Mouse (Mus musculus): ENCODE data around the gene Gm28043. TPM values are rescaled to one million over a fixed set of nuclear protein-coding genes. Genes with fewer than 3 reads are reported as not detected.

Gene Gm28043
- polyA plus RNA-seq, 1 experiment from 2014 or later: 0.70 TPM

DNA sequence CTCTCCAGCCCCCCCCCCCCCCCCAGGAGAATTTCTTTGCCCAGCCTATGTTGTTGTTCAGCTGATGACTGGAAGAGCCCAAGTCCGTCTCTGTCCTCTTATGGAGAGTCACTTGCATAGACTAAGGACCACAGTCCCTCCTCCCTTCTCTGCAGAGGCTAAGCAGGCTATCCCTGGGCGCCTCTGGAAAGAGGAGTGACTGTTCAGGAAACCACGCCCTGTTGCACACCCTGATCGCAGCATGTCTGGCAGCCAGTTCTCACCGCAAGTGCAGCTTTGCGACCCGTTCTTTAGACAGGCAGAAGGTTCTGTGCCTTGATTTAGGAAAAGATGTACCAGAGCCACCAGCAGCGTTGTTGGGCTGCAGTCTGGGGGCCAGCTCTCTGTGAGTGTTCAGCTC lies 23.2 kb downstream of the Gm28043 start:
- WGBS (ENCODE audit: missing documents): 82% methylated on average over 8 of the region's 8 CpGs
- Histone ChIP-seq H3K4me3 (ENCODE audit: inconsistent target) (no peak overlapping the region), H3K27ac (no peak overlapping the region), H3K79me2 (ENCODE audit: inconsistent target) (no peaks in the 10 kb centered on the region), H3K36me3 (ENCODE audit: inconsistent target) (peaks cover 52% of the 10 kb centered on the region)

DNA sequence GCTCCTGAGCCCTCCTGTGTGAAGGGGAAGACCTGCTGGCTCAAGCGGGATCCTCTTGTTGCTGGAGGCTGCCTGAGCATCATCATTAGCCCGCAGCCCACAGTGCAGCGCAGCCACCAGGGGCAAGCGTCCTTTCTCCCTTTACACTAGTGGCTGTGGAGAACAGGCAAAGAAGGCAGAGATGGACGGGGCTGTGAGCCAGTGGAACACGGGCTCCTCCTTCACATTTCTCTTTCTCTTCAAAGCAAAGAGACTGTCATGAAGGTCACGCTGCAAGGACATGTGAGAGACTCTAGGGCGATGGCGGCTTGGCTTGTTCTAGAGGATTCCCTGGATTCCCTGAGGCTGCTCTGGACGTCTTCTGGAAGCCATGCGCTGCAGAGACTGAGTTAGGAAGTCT lies 26.3 kb downstream of the Gm28043 start:
- Histone ChIP-seq H3K27ac (no peak overlapping the region), H3K79me2 (ENCODE audit: inconsistent target) (no peaks in the 10 kb centered on the region), H3K4me3 (ENCODE audit: inconsistent target) (no peak overlapping the region), H3K36me3 (ENCODE audit: inconsistent target) (peaks cover 30% of the 10 kb centered on the region)
- 94% methylated on average over 11 of the region's 11 CpGs for WGBS (ENCODE audit: missing documents)

DNA sequence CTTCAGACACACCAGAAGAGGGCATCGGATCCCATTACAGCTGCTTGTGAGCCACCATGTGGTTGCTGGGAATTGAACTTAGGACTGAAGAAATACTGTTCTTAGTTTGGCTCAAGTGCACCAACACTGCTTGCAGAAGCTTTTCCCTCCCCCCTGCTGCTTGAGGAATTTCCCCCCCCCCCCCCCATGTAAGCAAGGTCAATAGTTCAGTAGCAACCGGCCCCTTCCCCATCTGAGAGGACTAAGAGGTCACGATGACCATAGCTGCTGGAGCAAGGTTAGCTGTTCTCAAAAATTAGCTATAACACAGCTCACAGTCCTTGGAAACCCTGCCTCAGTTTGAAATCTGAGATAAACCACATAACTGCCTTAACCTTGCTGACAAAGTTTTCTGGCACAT lies 27.5 kb downstream of the Gm28043 start:
- H3K4me3 ChIP-seq (ENCODE audit: inconsistent target): no peak overlapping the region
- H3K27ac ChIP-seq: no peak overlapping the region
- 100% methylated on average over 3 of the region's 3 CpGs for WGBS (ENCODE audit: missing documents)
- H3K36me3 ChIP-seq (ENCODE audit: inconsistent target): peaks cover 20% of the 10 kb centered on the region
- H3K79me2 ChIP-seq (ENCODE audit: inconsistent target): no peaks in the 10 kb centered on the region

DNA sequence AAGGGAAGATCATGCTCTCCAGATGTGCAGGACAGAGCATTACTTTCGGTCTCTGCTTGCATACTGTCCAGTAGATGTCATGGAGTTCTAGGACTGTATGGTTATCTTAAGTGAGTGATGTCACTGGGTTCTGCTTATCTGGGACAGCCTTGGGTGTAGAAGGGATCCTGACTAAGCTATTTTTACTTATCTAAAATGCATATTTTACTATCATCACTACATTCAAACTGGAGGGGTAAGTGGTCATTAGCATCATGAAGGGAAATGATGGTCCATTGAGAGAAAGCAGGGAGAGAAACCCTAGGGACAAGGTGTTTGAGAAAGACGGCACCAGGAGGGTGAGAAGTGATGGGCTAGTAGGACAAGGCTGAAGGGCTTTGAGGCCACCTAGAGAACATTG lies 43.6 kb downstream of the Gm28043 start:
- H3K79me2 ChIP-seq (ENCODE audit: inconsistent target): peaks cover 26% of the 10 kb centered on the region
- no peak overlapping the region for H3K27ac ChIP-seq
- WGBS (ENCODE audit: missing documents): 87% methylated on average over 2 of the region's 2 CpGs
- 0 out of 2 replicates have a peak, but pooled peaks cover 5% of the 10 kb centered on the region for H3K36me3 ChIP-seq (ENCODE audit: inconsistent target)
- H3K4me3 ChIP-seq (ENCODE audit: inconsistent target): no peak overlapping the region

DNA sequence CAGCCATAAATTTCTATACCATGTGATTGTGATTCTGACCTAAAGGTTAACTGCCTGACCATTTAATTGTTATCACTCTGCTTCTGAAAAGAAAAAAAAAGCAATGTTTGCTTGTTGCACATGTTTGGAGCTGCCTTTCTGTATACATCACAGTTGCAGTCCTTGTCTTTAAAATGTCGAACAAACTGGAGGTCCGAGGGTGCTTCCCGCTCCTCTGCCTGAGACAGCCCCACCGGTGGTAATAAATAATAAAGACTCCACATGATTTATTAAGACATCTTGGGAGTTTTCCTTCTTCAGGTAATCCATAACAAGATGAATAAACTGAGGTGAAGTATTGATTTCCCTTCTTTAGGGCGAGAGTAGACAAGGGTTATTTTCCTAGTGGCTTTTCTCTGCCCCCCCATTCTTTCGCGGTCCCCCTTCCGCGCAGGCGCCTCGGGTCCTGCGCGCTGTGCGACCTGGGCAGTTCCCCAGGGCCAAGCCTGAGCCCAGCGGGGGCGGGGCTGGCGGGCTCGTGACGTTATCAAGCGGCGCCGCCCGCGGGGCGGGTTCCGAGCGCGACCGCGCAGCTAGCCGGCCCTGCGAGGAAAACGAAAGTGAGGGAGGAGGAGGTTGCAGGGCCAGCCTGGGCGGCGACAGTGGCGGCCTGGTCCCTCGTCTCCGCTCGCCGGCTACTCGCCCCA lies 45.5 kb downstream of the Gm28043 start, which contains the start of gene Cmtr1:
Gene Cmtr1 (plus strand): TSS at position 520 of the 686 bp plus-strand sequence.
- Histone ChIP-seq H3K36me3 (ENCODE audit: inconsistent target) (peaks cover 23% of the 10 kb centered on the region; the same call in 1 of the 2 replicates), H3K27ac (peak within 1 kb of the TSS; percentile 77), H3K79me2 (ENCODE audit: inconsistent target) (peaks cover 45% of the 10 kb centered on the region), H3K4me3 (ENCODE audit: inconsistent target) (peak within 1 kb of the TSS; percentile 93)
- 2% methylated on average over 40 of the region's 41 CpGs for WGBS (ENCODE audit: missing documents)

DNA sequence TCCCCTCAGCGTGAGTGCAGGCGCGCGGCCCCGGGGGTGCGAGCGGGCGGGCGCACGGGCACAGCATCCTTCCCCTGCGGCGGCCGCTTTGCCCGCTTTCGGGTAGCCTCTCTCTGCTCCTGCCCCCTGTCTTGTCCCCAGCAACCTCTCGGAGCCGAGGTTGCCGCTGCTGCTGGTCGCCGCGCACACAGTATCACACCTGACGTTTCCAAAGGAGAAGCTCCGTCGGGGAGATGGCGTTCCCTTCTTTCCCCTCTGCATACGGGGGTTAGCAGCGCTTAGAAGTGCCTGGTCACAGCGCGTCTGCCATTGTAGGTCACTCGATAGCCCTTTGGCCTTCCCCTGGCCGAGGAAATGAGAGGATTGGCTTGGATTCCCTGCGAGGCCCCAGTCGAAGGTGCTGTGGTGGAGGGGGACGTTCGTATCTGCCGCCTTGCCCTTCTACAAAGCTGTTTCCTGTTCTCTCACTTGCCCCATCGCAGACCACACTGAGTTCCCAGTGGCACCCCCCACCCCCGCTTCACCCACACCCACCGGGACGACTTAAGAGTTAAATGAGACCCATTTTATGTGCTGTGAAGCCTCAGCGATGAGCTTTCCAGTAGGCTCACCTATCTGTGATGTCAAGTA lies 46.2 kb downstream of the Gm28043 start:
- peak overlapping the region; percentile 77 for H3K27ac ChIP-seq
- H3K4me3 ChIP-seq (ENCODE audit: inconsistent target): peak overlapping the region; percentile 93
- H3K79me2 ChIP-seq (ENCODE audit: inconsistent target): peaks cover 52% of the 10 kb centered on the region
- peaks cover 25% of the 10 kb centered on the region; the same call in 1 of the 2 replicates for H3K36me3 ChIP-seq (ENCODE audit: inconsistent target)
- WGBS (ENCODE audit: missing documents): under 1% methylated on average over 41 of the region's 41 CpGs

DNA sequence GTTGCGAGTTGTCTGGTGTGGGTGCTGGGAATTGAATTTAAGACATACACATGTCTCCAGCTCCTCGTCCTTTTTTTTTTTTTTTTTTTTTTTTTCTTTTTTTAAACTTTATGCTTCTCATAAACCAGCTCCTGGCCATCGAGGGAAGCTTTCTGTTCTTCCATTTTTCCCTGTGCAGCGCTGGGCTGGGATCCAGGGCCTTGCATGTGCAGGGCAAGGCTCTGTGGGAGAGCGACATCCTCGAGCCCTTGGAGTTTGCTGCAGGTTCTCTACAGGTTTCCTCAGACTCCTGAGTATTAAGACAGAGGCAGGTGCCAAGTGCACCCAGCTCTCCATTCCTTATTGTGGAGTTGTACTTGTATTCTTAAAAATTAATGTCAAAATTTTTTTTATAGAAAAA lies 47.5 kb downstream of the Gm28043 start:
- peaks cover 38% of the 10 kb centered on the region for H3K36me3 ChIP-seq (ENCODE audit: inconsistent target)
- 95% methylated on average over 5 of the region's 6 CpGs for WGBS (ENCODE audit: missing documents)
- no peak overlapping the region for H3K27ac ChIP-seq
- no peak overlapping the region for H3K4me3 ChIP-seq (ENCODE audit: inconsistent target)
- H3K79me2 ChIP-seq (ENCODE audit: inconsistent target): peaks cover 65% of the 10 kb centered on the region

DNA sequence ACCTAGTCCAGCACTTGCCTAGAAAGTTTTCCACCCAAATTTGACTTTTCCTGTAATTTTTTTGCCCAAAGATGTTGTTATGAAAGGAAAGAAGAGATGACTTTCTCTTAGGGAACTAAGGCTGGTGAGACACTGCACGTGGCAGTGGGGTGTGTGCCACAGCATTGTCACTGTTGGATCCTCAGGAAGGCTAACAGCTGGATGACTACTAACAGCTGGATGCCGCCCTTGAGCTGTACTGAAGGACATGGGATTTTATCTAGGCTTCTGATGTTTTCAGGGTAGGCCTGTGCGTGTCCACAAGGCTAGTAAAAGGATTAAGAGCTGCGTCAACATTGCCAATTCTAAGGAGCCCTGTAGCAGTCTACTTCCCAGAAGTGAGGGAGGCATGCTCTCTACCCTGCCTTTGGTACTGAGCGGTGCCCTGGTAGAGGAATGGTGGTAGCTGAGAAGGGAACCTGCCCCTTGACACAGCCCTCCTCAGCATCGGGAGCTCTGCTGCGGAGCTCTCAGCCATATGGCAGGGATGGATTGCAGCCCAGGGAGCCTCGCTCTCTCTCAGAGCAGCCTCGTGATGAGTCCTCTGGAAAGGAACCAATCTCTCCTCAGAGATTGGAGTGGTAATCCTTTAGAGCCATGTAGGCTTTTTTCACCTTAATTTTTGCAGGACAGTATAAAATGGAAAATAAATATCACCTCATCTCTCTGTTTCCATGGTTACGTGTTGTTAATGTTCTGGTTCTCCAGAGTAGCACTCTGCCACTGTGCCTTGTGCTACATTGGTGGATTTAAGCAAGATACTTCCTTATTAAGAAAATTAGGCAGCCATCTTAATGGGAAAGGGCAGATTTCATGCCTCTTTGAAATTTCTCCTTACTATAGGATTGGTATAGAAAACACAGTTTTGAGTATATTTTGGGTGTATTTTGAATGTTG lies 53.6 kb downstream of the Gm28043 start:
- 95% methylated on average over 10 of the region's 10 CpGs for WGBS (ENCODE audit: missing documents)
- H3K27ac ChIP-seq: no peak overlapping the region
- H3K36me3 ChIP-seq (ENCODE audit: inconsistent target): peaks cover 66% of the 10 kb centered on the region
- no peak overlapping the region for H3K4me3 ChIP-seq (ENCODE audit: inconsistent target)
- peaks cover 98% of the 10 kb centered on the region for H3K79me2 ChIP-seq (ENCODE audit: inconsistent target)

DNA sequence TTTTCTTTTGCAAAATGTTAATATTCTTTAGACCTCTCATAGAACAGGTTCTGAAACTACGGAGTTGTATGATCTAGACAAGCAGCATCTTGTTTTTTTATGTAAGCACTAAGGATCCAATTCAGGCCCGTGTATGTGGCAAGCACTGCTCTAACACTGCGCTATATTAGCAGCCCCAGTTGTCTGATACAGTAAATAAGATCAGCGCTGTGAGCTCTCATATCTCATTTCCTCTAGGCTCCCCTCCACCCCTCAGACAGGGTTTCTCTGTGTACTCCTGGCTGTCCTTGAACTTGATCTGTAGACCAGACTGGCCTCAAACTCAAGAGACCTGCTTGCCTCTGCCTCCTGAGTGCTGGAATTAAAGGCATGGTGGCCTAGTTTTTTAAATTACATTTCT lies 54.4 kb downstream of the Gm28043 start:
- 99% methylated on average over 4 of the region's 4 CpGs for WGBS (ENCODE audit: missing documents)
- no peak overlapping the region for H3K4me3 ChIP-seq (ENCODE audit: inconsistent target)
- H3K27ac ChIP-seq: no peak overlapping the region
- peaks cover 90% of the 10 kb centered on the region for H3K79me2 ChIP-seq (ENCODE audit: inconsistent target)
- H3K36me3 ChIP-seq (ENCODE audit: inconsistent target): peaks cover 69% of the 10 kb centered on the region

DNA sequence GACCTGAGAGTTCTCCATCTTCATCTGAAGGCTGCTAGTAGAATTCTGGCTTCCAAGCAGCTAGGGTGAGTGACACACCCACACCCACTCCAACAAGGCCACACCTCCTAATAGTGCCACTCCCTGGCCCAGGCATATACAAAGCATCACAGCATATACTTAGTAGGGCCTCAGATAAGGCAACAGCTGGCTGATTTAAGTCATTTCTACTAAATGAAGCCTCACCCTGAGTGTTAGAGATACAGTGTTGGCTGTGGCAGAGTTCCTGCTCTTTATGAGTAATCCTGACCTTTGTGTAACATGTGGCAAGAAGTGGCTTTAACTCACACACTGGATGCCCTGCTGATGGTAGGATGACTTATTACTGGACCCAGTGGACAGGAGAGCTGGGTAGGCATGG lies 55.3 kb downstream of the Gm28043 start:
- Histone ChIP-seq H3K79me2 (ENCODE audit: inconsistent target) (peaks cover 81% of the 10 kb centered on the region), H3K36me3 (ENCODE audit: inconsistent target) (peaks cover 68% of the 10 kb centered on the region), H3K4me3 (ENCODE audit: inconsistent target) (no peak overlapping the region), H3K27ac (no peak overlapping the region)

DNA sequence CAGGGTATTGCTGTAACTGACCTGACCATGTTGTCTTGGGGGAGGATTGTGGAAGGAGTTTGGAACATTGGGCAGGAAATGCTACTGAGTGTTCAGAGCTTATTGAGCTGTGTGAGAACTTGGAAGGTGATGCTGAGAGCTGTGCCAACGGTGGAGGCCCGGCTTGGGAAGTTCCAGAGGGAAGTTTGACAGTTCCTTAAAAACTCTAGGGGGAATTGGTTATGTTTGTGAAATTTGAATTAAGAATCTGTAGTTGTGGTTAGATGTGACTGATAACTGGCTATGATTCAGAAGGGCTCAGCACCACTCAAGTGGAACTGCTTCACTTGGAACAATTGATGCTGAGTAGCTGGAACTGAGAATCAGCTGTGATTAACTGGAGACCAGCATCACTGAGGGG lies 56.3 kb downstream of the Gm28043 start:
- H3K27ac ChIP-seq: no peak overlapping the region
- peaks cover 73% of the 10 kb centered on the region for H3K36me3 ChIP-seq (ENCODE audit: inconsistent target)

DNA sequence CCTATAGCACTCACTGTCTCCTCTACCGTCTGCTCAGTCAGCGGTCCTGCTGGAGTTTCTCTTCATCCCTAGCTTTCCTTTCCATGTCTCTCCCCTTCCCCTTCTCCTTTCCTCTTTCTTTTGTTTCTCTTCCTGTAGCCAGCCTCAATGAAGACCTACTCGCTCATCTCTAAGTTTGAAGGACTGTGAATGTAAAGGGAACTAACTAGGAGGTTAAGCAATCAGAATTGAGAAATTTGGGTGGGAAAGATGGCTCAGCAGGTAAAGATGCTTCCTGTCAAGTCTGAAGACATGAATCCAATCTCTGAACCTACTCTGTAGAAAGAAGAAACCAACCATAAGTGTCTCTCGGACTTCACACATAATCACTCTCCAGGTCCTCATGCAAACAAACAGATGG lies 58.6 kb downstream of the Gm28043 start:
- 39% methylated on average over 4 of the region's 4 CpGs for WGBS (ENCODE audit: missing documents)
- peaks cover 73% of the 10 kb centered on the region for H3K36me3 ChIP-seq (ENCODE audit: inconsistent target)

More for the DNA sequence above, 56.3 kb downstream of the Gm28043 start:
- 65% methylated on average over 2 of the region's 2 CpGs for WGBS (ENCODE audit: missing documents)
- Histone ChIP-seq H3K79me2 (ENCODE audit: inconsistent target) (peaks cover 71% of the 10 kb centered on the region), H3K4me3 (ENCODE audit: inconsistent target) (no peak overlapping the region)

DNA sequence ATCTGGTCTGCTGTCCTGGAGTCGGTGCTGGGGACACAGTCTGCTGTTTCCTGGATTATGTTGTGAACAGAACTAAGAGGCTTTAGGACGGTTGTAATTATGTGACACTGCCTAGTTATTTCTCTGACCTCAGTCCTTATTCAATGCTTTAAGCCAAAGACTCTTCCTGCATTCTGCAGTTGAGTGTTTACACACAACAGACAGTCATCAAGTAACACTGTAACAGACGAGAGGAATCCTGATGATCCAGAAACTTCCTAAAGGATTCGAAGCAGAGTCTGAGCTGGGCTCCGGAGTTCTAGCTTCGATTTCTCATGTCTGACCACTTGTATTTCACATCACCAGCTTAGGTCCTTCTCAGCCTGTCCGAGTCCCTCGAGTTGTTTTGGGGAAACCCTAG lies 63.9 kb downstream of the Gm28043 start:
- Histone ChIP-seq H3K4me3 (ENCODE audit: inconsistent target) (no peak overlapping the region), H3K27ac (no peak overlapping the region), H3K79me2 (ENCODE audit: inconsistent target) (no peaks in the 10 kb centered on the region), H3K36me3 (ENCODE audit: inconsistent target) (peaks cover 99% of the 10 kb centered on the region)
- 86% methylated on average over 8 of the region's 8 CpGs for WGBS (ENCODE audit: missing documents)

More for the DNA sequence above, 58.6 kb downstream of the Gm28043 start:
- H3K79me2 ChIP-seq (ENCODE audit: inconsistent target): peaks cover 48% of the 10 kb centered on the region
- no peak overlapping the region for H3K27ac ChIP-seq
- H3K4me3 ChIP-seq (ENCODE audit: inconsistent target): no peak overlapping the region

DNA sequence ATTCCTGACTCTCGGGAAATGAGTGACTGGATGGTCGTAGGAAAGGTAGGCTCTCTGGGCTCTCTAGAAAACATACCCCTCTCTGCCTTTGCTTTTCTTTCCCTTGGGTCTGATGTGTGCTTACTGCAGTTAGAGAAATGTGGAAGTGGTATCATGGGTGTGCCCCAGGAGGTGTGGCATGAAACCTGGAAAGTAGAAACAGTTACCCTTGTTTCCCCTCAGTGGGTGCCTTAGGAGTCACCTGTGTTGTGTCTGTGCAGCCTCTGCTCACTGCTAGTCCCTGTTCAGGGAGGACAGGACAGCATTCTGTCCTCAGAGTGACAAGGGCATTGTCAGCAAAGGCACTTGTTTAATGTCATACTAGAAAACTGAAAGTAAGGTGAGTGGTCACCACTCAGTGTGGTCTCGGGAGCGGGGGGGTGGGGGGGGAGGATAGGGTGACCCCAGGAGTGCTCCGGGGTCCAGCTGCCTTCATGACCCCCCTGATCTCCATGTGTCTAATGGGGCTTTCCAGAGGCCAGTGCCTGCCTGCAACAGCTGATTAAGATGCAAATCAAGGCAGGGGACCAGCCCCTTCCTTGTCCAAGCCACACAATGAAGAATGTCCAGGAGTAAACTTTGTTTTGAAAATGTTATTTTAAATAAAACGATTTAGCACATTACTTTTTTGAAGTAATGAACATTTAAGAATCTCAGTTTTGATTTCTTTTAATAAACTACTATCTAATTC lies 64.5 kb downstream of the Gm28043 start:
- 89% methylated on average over 6 of the region's 6 CpGs for WGBS (ENCODE audit: missing documents)
- peaks cover 99% of the 10 kb centered on the region for H3K36me3 ChIP-seq (ENCODE audit: inconsistent target)
- H3K27ac ChIP-seq: no peak overlapping the region
- no peaks in the 10 kb centered on the region for H3K79me2 ChIP-seq (ENCODE audit: inconsistent target)
- no peak overlapping the region for H3K4me3 ChIP-seq (ENCODE audit: inconsistent target)

Data from macrophage (primary cell).